Mouse (Mus musculus) macrophage (primary cell): ENCODE data around the gene Nmt1. TPM values are rescaled to one million over a fixed set of nuclear protein-coding genes. Genes with fewer than 3 reads are reported as not detected.
A peak's percentile ranks its signal among the peaks of the same experiment; 100 is the strongest.

Experiments used
- H3K27ac ChIP-seq: fragments of 350-480 bp; formaldehyde crosslinking; 2 replicates; pipeline ENCODE4 v1.9.0; 2021
- H3K36me3 ChIP-seq: fragments of 350-480 bp; formaldehyde crosslinking; 2 replicates; pipeline ENCODE4 v1.9.0; 2021; ENCODE audit errors: inconsistent target
- H3K4me3 ChIP-seq: fragments of 350-480 bp; formaldehyde crosslinking; 2 replicates; pipeline ENCODE4 v1.9.0; 2021; ENCODE audit errors: inconsistent target
- H3K79me2 ChIP-seq: fragments of 350-480 bp; formaldehyde crosslinking; 2 replicates; pipeline ENCODE4 v1.9.0; 2021; ENCODE audit errors: inconsistent target
- WGBS: methylation state at CpG from one replicate; pipeline ENCODE4 v1.1.7; 2026; ENCODE audit warnings: inconsistent platforms; ENCODE audit not compliant: missing documents; 5-methylcytosine and 5-hydroxymethylcytosine counted together
- polyA plus RNA-seq: library from polyadenylated mRNA; stranded (reverse); fragments of 250-400 nt; gene quantifications from 3 replicates; pipeline ENCODE4 v1.2.4, GENCODE M21; 2018; ENCODE audit warnings: inconsistent platforms

Nmt1 gene
- polyA plus RNA-seq, 1 experiment from 2014 or later: 58.0 TPM

DNA sequence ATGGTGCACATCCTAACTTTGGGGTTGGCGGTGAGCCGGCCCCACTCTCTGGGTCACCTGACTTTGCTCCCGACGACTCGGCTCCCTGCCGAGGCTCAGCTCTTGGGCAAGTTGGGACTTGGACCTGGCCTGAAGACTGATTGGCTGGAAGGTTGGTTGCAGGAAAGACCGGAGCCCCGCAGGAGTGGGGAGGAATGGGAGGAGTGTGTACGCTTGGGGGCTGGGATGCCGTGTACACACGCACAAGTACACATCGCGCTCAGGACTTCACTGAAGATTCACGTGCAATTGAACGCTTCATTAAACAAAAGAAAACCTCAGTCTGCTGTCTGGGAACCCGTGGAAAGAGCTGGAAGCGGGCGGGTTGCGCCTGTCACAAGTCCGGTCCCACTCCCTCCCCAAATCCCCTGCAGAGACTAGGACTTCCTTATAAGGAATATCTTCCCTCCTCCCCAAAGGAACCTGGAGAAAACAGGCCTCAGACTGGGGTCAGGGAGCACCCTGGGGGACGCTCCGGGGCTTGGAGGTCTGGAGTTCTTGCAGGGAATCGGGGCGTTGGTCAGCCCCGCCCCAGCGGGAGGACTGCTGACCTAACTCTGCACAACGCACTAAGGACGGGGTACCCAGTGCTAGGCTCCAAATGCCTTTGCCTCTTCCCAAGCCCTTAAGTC lies 84.0 kb downstream of the Nmt1 start:
- Histone ChIP-seq H3K79me2 (peaks cover 11% of the 10 kb centered on the region; the same call in 1 of the 2 replicates), H3K4me3 (no peak overlapping the region), H3K27ac (no peak overlapping the region), H3K36me3 (no peaks in the 10 kb centered on the region)
- 16% methylated on average over 28 of the region's 28 CpGs for WGBS

DNA sequence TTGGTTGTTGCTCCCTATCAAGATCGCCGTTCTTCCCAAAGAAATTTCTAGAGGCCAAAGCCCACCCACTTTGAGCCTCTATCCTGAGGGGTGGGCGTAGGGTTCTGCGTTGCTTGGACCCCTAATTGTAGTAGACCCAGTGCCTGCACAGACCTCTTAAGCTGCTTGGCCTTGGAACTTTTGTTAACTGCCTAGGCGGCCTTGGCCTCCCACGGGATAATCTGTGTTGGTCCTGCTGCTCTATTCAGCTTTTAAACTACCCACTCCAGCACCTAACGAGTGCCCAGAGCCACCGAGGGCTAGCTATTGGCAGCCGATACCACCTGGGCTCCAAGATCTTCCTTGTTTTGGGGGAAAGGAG lies 84.5 kb downstream of the Nmt1 start:
- WGBS: 79% methylated on average over 9 of the region's 9 CpGs
- H3K36me3 ChIP-seq: no peaks in the 10 kb centered on the region
- H3K27ac ChIP-seq: no peak overlapping the region
- no peak overlapping the region for H3K4me3 ChIP-seq
- peaks cover 17% of the 10 kb centered on the region; the same call in 1 of the 2 replicates for H3K79me2 ChIP-seq

GRCm38 (mm10) chr11:103113005-103113404 lies 85.0 kb downstream of the Nmt1 start:
- H3K79me2 ChIP-seq: peaks cover 21% of the 10 kb centered on the region; the same call in 1 of the 2 replicates
- 89% methylated on average over 12 of the region's 12 CpGs for WGBS
- no peaks in the 10 kb centered on the region for H3K36me3 ChIP-seq
- H3K4me3 ChIP-seq: no peak overlapping the region
- H3K27ac ChIP-seq: no peak overlapping the region

GRCm38 (mm10) chr11:103113771-103114170 lies 85.8 kb downstream of the Nmt1 start:
- H3K4me3 ChIP-seq: no peak overlapping the region
- H3K36me3 ChIP-seq: no peaks in the 10 kb centered on the region
- WGBS: 93% methylated on average over 4 of the region's 4 CpGs
- H3K27ac ChIP-seq: no peak overlapping the region
- peaks cover 29% of the 10 kb centered on the region; the same call in 1 of the 2 replicates for H3K79me2 ChIP-seq

- Histone ChIP-seq H3K27ac (peak overlapping the region; percentile 95), H3K36me3 (no peaks in the 10 kb centered on the region), H3K4me3 (peak overlapping the region; percentile 80), H3K79me2 (peaks cover 29% of the 10 kb centered on the region; the same call in 1 of the 2 replicates)
- WGBS: 84% methylated on average over 11 of the region's 11 CpGs
These were observed 86.4 kb downstream of the Nmt1 start for GRCm38 (mm10) chr11:103114270-103114943.

DNA sequence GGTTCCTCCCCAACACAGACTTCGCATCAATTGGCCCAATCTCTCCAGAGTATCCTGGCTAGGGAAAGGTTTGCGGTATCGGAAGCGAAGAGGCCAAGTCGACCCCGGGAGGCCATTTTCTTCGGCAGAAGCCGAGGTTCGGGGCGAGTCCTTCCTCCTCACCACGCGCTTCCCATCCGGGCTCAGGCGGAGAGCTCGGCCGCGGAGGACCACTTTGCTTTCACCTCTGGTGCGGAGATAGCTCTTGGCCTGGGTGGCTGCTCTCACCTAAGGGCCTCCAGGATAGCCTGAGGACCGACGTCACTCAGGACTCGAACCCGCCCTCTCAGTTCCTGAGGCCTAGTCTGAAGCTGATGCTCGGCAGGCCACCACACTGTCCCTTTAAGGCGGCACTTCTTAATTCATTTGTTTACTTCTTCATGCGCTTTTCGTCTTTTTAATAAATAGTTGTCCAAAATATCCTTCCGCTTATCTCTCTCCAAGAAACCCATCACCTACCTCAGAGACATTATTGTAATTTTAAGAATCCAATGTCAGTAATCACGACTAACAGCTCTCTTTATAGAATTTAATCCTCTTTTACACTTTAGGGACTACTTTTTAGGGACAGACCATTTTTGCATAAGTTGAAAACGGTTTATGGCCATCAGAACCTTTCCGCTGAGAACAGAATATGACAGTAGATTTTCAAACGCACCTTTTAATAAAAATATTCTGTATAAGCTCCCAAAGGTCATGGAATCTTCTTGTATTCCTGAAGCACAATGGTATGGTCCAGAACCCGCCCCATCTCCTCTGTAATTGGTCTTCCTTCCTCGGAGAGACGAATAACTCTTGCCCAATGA lies 87.4 kb downstream of the Nmt1 start:
- WGBS: 1% methylated on average over 34 of the region's 34 CpGs
- peak overlapping the region; percentile 80 for H3K4me3 ChIP-seq
- H3K27ac ChIP-seq: peak overlapping the region; percentile 95

DNA sequence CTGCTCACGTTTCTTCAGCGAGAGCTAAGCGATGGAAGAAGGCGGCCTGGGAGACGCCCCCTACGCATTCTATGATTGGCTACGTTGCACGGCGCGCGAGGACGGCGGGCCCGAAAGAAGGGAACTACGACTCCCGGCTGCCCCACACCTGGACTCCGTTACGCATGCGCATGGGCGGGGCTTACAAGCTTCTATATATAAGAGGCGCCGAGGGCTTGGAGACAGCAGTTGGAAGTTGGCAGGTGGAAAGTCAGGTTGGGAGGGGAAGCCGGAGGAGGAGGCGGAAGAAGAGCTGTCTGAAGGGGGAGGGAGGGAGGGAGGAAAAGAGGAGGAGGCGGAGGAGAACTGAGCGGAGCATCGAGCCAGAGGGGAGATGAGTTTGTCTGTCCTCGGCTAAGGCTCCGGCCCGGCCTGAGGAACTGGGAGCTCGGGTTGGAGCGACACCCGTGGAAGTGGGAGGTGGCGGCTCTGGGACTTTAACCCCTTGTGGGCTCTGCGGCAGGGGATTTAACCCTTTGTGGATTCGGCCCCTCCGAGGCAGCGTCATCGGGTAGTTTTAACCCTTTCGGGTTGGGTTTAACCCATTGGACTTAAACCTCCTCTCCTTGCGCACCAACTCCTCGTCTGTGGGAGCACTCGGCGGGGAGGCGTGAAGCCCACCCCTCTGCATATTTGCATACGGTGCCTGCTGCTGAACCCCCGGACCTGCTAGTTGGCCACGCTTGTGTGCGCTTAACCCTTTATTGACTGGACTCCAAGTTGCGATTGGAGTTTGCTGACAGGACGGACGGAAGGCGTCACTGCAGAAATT lies 88.2 kb downstream of the Nmt1 start, which contains the start of gene Hexim1:
Hexim1 (plus strand) TSS at position 224 of the 811 bp plus-strand sequence.
- H3K36me3 ChIP-seq: no peaks in the 10 kb centered on the region
- 1% methylated on average over 53 of the region's 53 CpGs for WGBS
- H3K27ac ChIP-seq: peak within 1 kb of the TSS; percentile 95
- H3K4me3 ChIP-seq: peak within 1 kb of the TSS; percentile 80
- peaks cover 29% of the 10 kb centered on the region; the same call in 1 of the 2 replicates for H3K79me2 ChIP-seq

More for the DNA sequence above, 87.4 kb downstream of the Nmt1 start:
- peaks cover 29% of the 10 kb centered on the region; the same call in 1 of the 2 replicates for H3K79me2 ChIP-seq
- H3K36me3 ChIP-seq: no peaks in the 10 kb centered on the region

GRCm38 (mm10) chr11:103116959-103117590 lies 89.1 kb downstream of the Nmt1 start:
- WGBS: 1% methylated on average over 35 of the region's 35 CpGs
- peak overlapping the region; percentile 51 for H3K27ac ChIP-seq
- no peaks in the 10 kb centered on the region for H3K36me3 ChIP-seq
- H3K79me2 ChIP-seq: peaks cover 29% of the 10 kb centered on the region; the same call in 1 of the 2 replicates
- peak overlapping the region; percentile 80 for H3K4me3 ChIP-seq

- H3K4me3 ChIP-seq: peak overlapping the region; percentile 80
- H3K36me3 ChIP-seq: no peaks in the 10 kb centered on the region
- H3K27ac ChIP-seq: peak overlapping the region; percentile 51
- 2% methylated on average over 38 of the region's 38 CpGs for WGBS
- H3K79me2 ChIP-seq: peaks cover 29% of the 10 kb centered on the region; the same call in 1 of the 2 replicates
These were observed 89.6 kb downstream of the Nmt1 start for GRCm38 (mm10) chr11:103117591-103118009.

Other genes with a start within 250 kb of the Nmt1 start
- 0.12 TPM in 1 of 3 replicates, not detected in the others for gene Gjc1, start 208.5 kb upstream of the Nmt1 start, polyA plus RNA-seq
- gene Higd1b, start 192.3 kb upstream of the Nmt1 start, polyA plus RNA-seq: not detected in 3 replicates
- 45.8 to 73.1 TPM (median 46.9 TPM) in 3 replicates for gene Eftud2, start 147.2 kb upstream of the Nmt1 start, polyA plus RNA-seq
- gene Ccdc103, start 147.0 kb upstream of the Nmt1 start, polyA plus RNA-seq: not detected in 3 replicates
- gene Fam187a, start 143.0 kb upstream of the Nmt1 start, polyA plus RNA-seq: not detected in 3 replicates
- not detected in 3 replicates for gene Gfap, start 127.3 kb upstream of the Nmt1 start, polyA plus RNA-seq
- 0.15 to 2.5 TPM (median 2.2 TPM) in 3 replicates for gene Kif18b, start 103.1 kb upstream of the Nmt1 start, polyA plus RNA-seq
- gene C1ql1, start 81.5 kb upstream of the Nmt1 start, polyA plus RNA-seq: not detected in 3 replicates
- 24.3 to 27.5 TPM (median 26.4 TPM) in 3 replicates for gene Dcakd, start 143 bp downstream of the Nmt1 start, polyA plus RNA-seq
- gene Plcd3, start 73.5 kb downstream of the Nmt1 start, polyA plus RNA-seq: 0.07 to 0.21 TPM in 2 of 3 replicates, not detected in the other
- 8.8 to 14.0 TPM (median 10.0 TPM) in 3 replicates for gene Acbd4, start 73.5 kb downstream of the Nmt1 start, polyA plus RNA-seq
- gene Hexim1, start 88.0 kb downstream of the Nmt1 start, polyA plus RNA-seq: 18.5 to 31.2 TPM (median 23.4 TPM) in 3 replicates
- gene Hexim2, start 104.2 kb downstream of the Nmt1 start, polyA plus RNA-seq: 0.98 to 2.8 TPM (median 2.6 TPM) in 3 replicates
- gene Fmnl1, start 142.9 kb downstream of the Nmt1 start, polyA plus RNA-seq: 29.0 to 47.4 TPM (median 29.5 TPM) in 3 replicates
- not detected in 3 replicates for gene 1700023F06Rik, start 180.4 kb downstream of the Nmt1 start, polyA plus RNA-seq
- not detected in 3 replicates for gene Spata32, start 190.2 kb downstream of the Nmt1 start, polyA plus RNA-seq
- 9.0 to 14.1 TPM (median 9.9 TPM) in 3 replicates for gene Map3k14, start 239.3 kb downstream of the Nmt1 start, polyA plus RNA-seq